Mouse (Mus musculus) small intestine, adult 2 months (tissue): ENCODE measurements around the gene Cyp2c23.

Source experiments
- CTCF ChIP-seq: fragments of 200-500 bp; IDR thresholded peaks from 2 replicates; pipeline ENCODE4 v1.5.1; 2012; ENCODE audit warnings: low read depth, mild to moderate bottlenecking, control low read depth, inconsistent platforms, low read length, moderate library complexity, mixed read lengths; ENCODE audit not compliant: insufficient replicate concordance, insufficient read length; ENCODE audit errors: extremely low read depth
- POLR2A ChIP-seq: fragments of 200-500 bp; IDR thresholded peaks from 2 replicates; pipeline ENCODE4 v1.6.1; 2012; ENCODE audit warnings: low read depth, mild to moderate bottlenecking, control low read depth, inconsistent platforms, low read length, moderate library complexity

DNA sequence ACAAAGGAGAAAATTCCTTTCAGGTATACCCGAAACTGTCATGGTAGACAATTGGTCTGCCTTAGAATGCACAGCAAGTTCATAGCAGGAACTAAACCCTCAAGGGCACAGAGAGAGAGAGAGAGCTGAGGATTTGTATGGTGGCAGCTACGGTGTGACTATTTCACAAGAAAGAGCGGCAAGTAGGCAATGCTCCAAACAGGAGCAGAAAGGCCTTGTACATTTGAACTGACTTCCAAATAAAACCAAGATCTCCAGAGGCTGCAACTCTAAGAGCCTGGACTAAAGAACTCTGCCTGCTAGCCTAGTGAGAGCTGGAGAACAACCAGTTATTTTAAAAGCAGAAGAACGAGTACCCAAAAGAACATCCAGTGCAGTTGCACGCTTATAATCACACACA lies 13.1 kb upstream of the Cyp2c23 start:
- TF ChIP-seq POLR2A (no peak), CTCF (no peak)
